Mouse (Mus musculus) heart, adult 2 months (tissue): ENCODE results near the gene Adm.

Experiments
- CTCF ChIP-seq: fragments of 200-600 bp; IDR thresholded peaks from 2 replicates; pipeline ENCODE4 v1.8.1; 2022; ENCODE audit warnings: antibody characterized with exemption, mild to moderate bottlenecking, moderate library complexity
- POLR2A ChIP-seq: fragments of 200-500 bp; IDR thresholded peaks from 2 replicates; pipeline ENCODE4 v1.6.1; 2011; ENCODE audit warnings: mild to moderate bottlenecking, low read depth, low read length, control low read depth; ENCODE audit not compliant: insufficient read depth

DNA sequence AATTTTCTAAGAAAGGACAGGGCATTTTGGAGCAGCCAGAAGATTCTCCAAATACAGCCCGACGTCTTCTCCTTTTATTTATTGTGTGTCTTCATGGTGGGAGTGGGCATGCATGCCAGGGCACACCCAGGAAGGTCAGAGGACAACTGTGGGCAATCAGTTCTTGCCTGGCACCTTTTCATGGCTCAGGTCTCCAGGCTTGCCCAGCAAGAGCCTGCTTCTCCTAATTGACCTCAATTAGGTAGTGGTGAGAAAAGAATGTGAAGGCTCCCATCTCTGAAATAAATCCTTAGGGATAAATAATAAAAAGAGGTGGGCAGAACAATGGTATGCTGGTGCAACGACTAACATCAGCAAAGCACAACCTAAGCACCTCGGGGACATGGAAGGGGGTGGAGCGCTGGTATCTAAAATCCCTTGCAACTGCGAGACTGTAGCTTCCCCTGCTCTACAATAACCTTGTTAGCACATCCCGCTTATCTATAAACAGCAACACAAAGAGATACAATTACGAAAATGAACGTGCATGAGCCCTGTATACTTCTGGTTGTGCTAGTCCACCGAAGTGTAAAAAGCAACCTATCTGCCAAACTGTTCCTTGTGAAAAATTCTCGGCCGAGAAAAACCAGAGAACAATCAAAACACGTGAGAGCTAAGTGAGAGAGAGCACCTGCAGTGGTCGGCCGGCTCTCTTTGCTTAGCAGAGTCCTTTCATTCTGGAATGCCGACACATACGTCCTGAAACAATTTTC lies 13.9 kb upstream of the Adm start:
- TF ChIP-seq POLR2A: no peak
- no peak for TF ChIP-seq CTCF
